Mouse (Mus musculus) MEL-GATA-1-ER (cell line): ENCODE results near the gene Myo10.

Source experiments
- DNase-seq: peaks from one replicate; pipeline ENCODE4 v3.0.0-alpha.2; 2012; ENCODE audit warnings: low read depth; ENCODE audit errors: extremely low read depth

The Myo10 gene

GRCm38 (mm10) chr15:25761049-25761448 is 138.7 kb downstream of the Myo10 start:
- no peak for DNase-seq

- no peak for DNase-seq
These were observed 139.5 kb downstream of the Myo10 start for GRCm38 (mm10) chr15:25761800-25762211.

GRCm38 (mm10) chr15:25762306-25762705 is 140.0 kb downstream of the Myo10 start:
- no peak for DNase-seq

- DNase-seq: no peak
These were observed 140.8 kb downstream of the Myo10 start for GRCm38 (mm10) chr15:25763106-25763505.

GRCm38 (mm10) chr15:25764653-25765352 is 142.5 kb downstream of the Myo10 start:
- DNase-seq: no peak

GRCm38 (mm10) chr15:25767777-25768176 is 145.5 kb downstream of the Myo10 start:
- DNase-seq: no peak

GRCm38 (mm10) chr15:25769524-25770255 is 147.4 kb downstream of the Myo10 start:
- DNase-seq: no peak

GRCm38 (mm10) chr15:25771782-25772181 is 149.5 kb downstream of the Myo10 start:
- DNase-seq: no peak

- no peak for DNase-seq
These were observed 151.6 kb downstream of the Myo10 start for GRCm38 (mm10) chr15:25773711-25774513.

GRCm38 (mm10) chr15:25778937-25779336 is 156.6 kb downstream of the Myo10 start:
- DNase-seq: no peak

GRCm38 (mm10) chr15:25779522-25780191 is 157.3 kb downstream of the Myo10 start:
- DNase-seq: no peak

- no peak for DNase-seq
These were observed 158.7 kb downstream of the Myo10 start for GRCm38 (mm10) chr15:25781053-25781452.

GRCm38 (mm10) chr15:25785456-25786390 is 163.4 kb downstream of the Myo10 start:
- no peak for DNase-seq

GRCm38 (mm10) chr15:25787406-25787805 is 165.1 kb downstream of the Myo10 start:
- no peak for DNase-seq

GRCm38 (mm10) chr15:25787965-25788364 is 165.6 kb downstream of the Myo10 start:
- DNase-seq: no peak

GRCm38 (mm10) chr15:25788565-25788964 is 166.2 kb downstream of the Myo10 start:
- no peak for DNase-seq

- DNase-seq: no peak
These were observed 166.9 kb downstream of the Myo10 start for GRCm38 (mm10) chr15:25789241-25789640.

- no peak for DNase-seq
These were observed 169.5 kb downstream of the Myo10 start for GRCm38 (mm10) chr15:25791660-25792353.

- no peak for DNase-seq
These were observed 171.8 kb downstream of the Myo10 start for GRCm38 (mm10) chr15:25794123-25794522.

GRCm38 (mm10) chr15:25795496-25795895 is 173.2 kb downstream of the Myo10 start:
- DNase-seq: no peak
